Comparison of ENCODE assay signal across 38 mouse cellular contexts in genomic region chr19:12485631-12486030, GRCm38 (mm10). TPM values are rescaled to one million over a fixed set of nuclear protein-coding genes. Genes with fewer than 3 reads are reported as not detected.
DNase-seq lines count a peak whose midpoint lies in the region; ATAC-seq and TF ChIP-seq lines count a peak whose summit lies in the region.
"Had no signal": no experiment of that assay in that cellular context is flagged by ENCODE, and none has a peak within 500 bp of the region (broad histone marks: within the 10 kb centered on the region; RNA-seq: fewer than 3 reads in every experiment).

No protein-coding gene starts in this region.

- TF ChIP-seq CTCF in gastrocnemius, adult 2 months (IDR thresholded peaks at IDR 0.05) = no peak
- no peak for TF ChIP-seq CTCF in liver, adult 2 months (IDR thresholded peaks at IDR 0.05; ENCODE audit: low read depth, low read length)

- 29% methylated on average over 3 of the region's 3 CpGs for WGBS in liver, adult 2 months
- WGBS in liver, embryonic 12.5 days (ENCODE audit: insufficient replicate concordance) = 61% methylated on average over 3 of the region's 3 CpGs
- 54% methylated on average over 3 of the region's 3 CpGs for WGBS in neural tube, embryonic 13.5 days
- WGBS in neural tube, embryonic 15.5 days = 50% methylated on average over 3 of the region's 3 CpGs

- H3K27me3 ChIP-seq in liver, adult 2 months (ENCODE audit: control insufficient read depth, insufficient read depth, low read length) = no peaks in the 10 kb centered on the region
- H3K27me3 ChIP-seq in liver, embryonic 12.5 days (replicated peaks) = no peaks in the 10 kb centered on the region
- no peaks in the 10 kb centered on the region for H3K27me3 ChIP-seq in neural tube, embryonic 13.5 days
- H3K27me3 ChIP-seq in neural tube, embryonic 15.5 days (replicated peaks) = no peaks in the 10 kb centered on the region
- H3K27me3 ChIP-seq: embryonic facial prominence, embryonic 13.5 days; forebrain, embryonic 15.5 days; kidney, embryonic 15.5 days; midbrain, embryonic 13.5 days had no signal

- no peak overlapping the region for H3K4me3 ChIP-seq in gastrocnemius, adult 2 months
- no peak overlapping the region for H3K4me3 ChIP-seq in liver, adult 2 months (ENCODE audit: insufficient read depth, low read depth, low read length)
- no peak overlapping the region for H3K4me3 ChIP-seq in liver, embryonic 12.5 days
- no peak overlapping the region for H3K4me3 ChIP-seq in neural tube, embryonic 13.5 days
- no peak overlapping the region for H3K4me3 ChIP-seq in neural tube, embryonic 15.5 days (replicated peaks)
- H3K4me3 ChIP-seq: embryonic facial prominence, embryonic 13.5 days; forebrain, embryonic 10.5 days; forebrain, embryonic 15.5 days; kidney, embryonic 15.5 days; midbrain, embryonic 13.5 days had no signal

- DNase-seq in gastrocnemius, adult 2 months = no peak
- DNase-seq in gastrocnemius, postnatal 10 days = no peak
- DNase-seq in liver, adult 2 months (ENCODE audit: extremely low read depth, low read depth, low spot score) = peak; percentile 42
- no peak for DNase-seq in neural tube, embryonic 10.5 days (ENCODE audit: extremely low spot score, low spot score)
- no peak for DNase-seq in left cerebral cortex, postnatal 36 days (ENCODE audit: low spot score in 2 of 2)
- DNase-seq: adrenal gland, adult 8-10 months; cerebellum, adult 18-20 months; cerebellum, postnatal 10 days; heart, postnatal 36 days; kidney, adult 18-20 months; kidney, postnatal 36 days; layer of hippocampus, postnatal 36 days; liver; lung, adult 18-20 months; right cerebral cortex, adult 18-20 months; spleen, adult 18-20 months; thymus, postnatal 4 days had no signal

- 0 out of 2 replicates have a peak, but pooled peaks cover 4% of the 10 kb centered on the region for H3K36me3 ChIP-seq in liver, adult 2 months (ENCODE audit: control insufficient read depth, insufficient read depth, low read length)
- 0 out of 2 replicates have a peak, but pooled peaks cover 2% of the 10 kb centered on the region for H3K36me3 ChIP-seq in liver, embryonic 12.5 days
- H3K36me3 ChIP-seq in neural tube, embryonic 13.5 days = peaks cover 70% of the 10 kb centered on the region
- peaks cover 58% of the 10 kb centered on the region for H3K36me3 ChIP-seq in neural tube, embryonic 15.5 days

- intact Hi-C loops in gastrocnemius, adult 2 months (cut with DNase I) = no loop called here
- intact Hi-C loops in left cerebral cortex, postnatal 36 days (cut with DNase I) = no loop called here

- H3K9ac ChIP-seq in liver, adult 2 months (ENCODE audit: low read depth, low read length) = no peak overlapping the region
- H3K9ac ChIP-seq in liver, embryonic 12.5 days = no peak overlapping the region
- H3K9ac ChIP-seq in neural tube, embryonic 13.5 days = no peak overlapping the region
- no peak overlapping the region for H3K9ac ChIP-seq in neural tube, embryonic 15.5 days (replicated peaks)
- H3K9ac ChIP-seq: embryonic facial prominence, embryonic 13.5 days; forebrain, embryonic 15.5 days; hindbrain, embryonic 14.5 days; kidney, embryonic 15.5 days; midbrain, embryonic 13.5 days had no signal

- no peaks in the 10 kb centered on the region for H3K9me3 ChIP-seq in liver, embryonic 12.5 days (replicated peaks)
- no peaks in the 10 kb centered on the region for H3K9me3 ChIP-seq in neural tube, embryonic 13.5 days
- H3K9me3 ChIP-seq in neural tube, embryonic 15.5 days (replicated peaks) = no peaks in the 10 kb centered on the region
- H3K9me3 ChIP-seq: embryonic facial prominence, embryonic 13.5 days; forebrain, embryonic 10.5 days; forebrain, embryonic 15.5 days; kidney, embryonic 15.5 days; midbrain, embryonic 13.5 days had no signal

- H3K79me2 ChIP-seq in liver, adult 2 months (ENCODE audit: control insufficient read depth, insufficient read depth, low read length) = no peaks in the 10 kb centered on the region

- H3K4me2 ChIP-seq in liver, embryonic 12.5 days = no peak overlapping the region
- no peak overlapping the region for H3K4me2 ChIP-seq in neural tube, embryonic 13.5 days
- H3K4me2 ChIP-seq in neural tube, embryonic 15.5 days = no peak overlapping the region
- H3K4me2 ChIP-seq: embryonic facial prominence, embryonic 13.5 days; forebrain, embryonic 15.5 days; heart, embryonic 11.5 days; hindbrain, embryonic 14.5 days; kidney, embryonic 15.5 days; midbrain, embryonic 13.5 days had no signal

- ATAC-seq in liver, embryonic 12.5 days = no peak
- no peak for ATAC-seq in neural tube, embryonic 13.5 days (ENCODE audit: low read depth)
- ATAC-seq in neural tube, embryonic 15.5 days (ENCODE audit: low FRiP score) = no peak
- ATAC-seq: forebrain, embryonic 15.5 days; inflammation-experienced regulatory T-cells, adult 6 months; midbrain, embryonic 13.5 days had no signal

- peaks cover 41% of the 10 kb centered on the region for H3K4me1 ChIP-seq in liver, adult 2 months (ENCODE audit: control insufficient read depth, insufficient read depth, low read length)
- peaks cover 3% of the 10 kb centered on the region; the same call in 1 of the 2 replicates for H3K4me1 ChIP-seq in liver, embryonic 12.5 days
- H3K4me1 ChIP-seq in neural tube, embryonic 13.5 days (replicated peaks) = peaks cover 54% of the 10 kb centered on the region
- H3K4me1 ChIP-seq in neural tube, embryonic 15.5 days = peaks cover 33% of the 10 kb centered on the region

- H3K27ac ChIP-seq in gastrocnemius, adult 2 months = peak overlapping the region; percentile 77
- no peak overlapping the region for H3K27ac ChIP-seq in liver, adult 2 months (replicated peaks; ENCODE audit: insufficient read depth, low read depth, low read length)
- no peak overlapping the region for H3K27ac ChIP-seq in liver, embryonic 12.5 days
- peak overlapping the region; percentile 57 for H3K27ac ChIP-seq in neural tube, embryonic 13.5 days (replicated peaks)
- peak overlapping the region; percentile 41 for H3K27ac ChIP-seq in neural tube, embryonic 15.5 days (replicated peaks)
- H3K27ac ChIP-seq: embryonic facial prominence, embryonic 13.5 days; forebrain, embryonic 10.5 days; forebrain, embryonic 15.5 days; kidney, embryonic 15.5 days; macrophage; midbrain, embryonic 13.5 days had no signal

- TF ChIP-seq POLR2A in liver, adult 2 months (IDR thresholded peaks at IDR 0.05; ENCODE audit: extremely low read depth, insufficient read depth, low read length) = no peak

RNA-seq across cellular contexts. Expression of gene Dtx4, which starts 15.6 kb away (rescaled TPM):
- total RNA-seq in gastrocnemius, adult 2 months (2021) = 1 to 10 TPM; 3.9 to 4.2 TPM
- 10 to 100 TPM; 20.3 to 23.2 TPM for total RNA-seq in gastrocnemius, postnatal 10 days (2021)
- total RNA-seq in liver, adult 2 months (2014; rRNA removed) = 1.8 and 3.8 TPM in 2 replicates
- 6.5 and 7.2 TPM in 2 replicates for polyA plus RNA-seq in liver, adult 2 months (2012; rRNA removed)
- 2.7 and 2.9 TPM in 2 replicates for polyA plus RNA-seq in liver, embryonic 12.5 days (2016; fragmentation: Nextera tagmentation; extraction: Ambion mirVana)
- 34.2 and 35.5 TPM in 2 replicates for polyA plus RNA-seq in neural tube, embryonic 13.5 days (2015; fragmentation: Nextera tagmentation; extraction: Ambion mirVana)
- polyA plus RNA-seq in neural tube, embryonic 15.5 days (2015; fragmentation: Nextera tagmentation; extraction: Ambion mirVana) = 34.1 and 34.5 TPM in 2 replicates
- 10 to 100 TPM; 32.9 to 35.5 TPM for total RNA-seq in left cerebral cortex, postnatal 36 days (2021)
- total RNA-seq: megakaryocyte-erythroid progenitor cell, adult 5-6 weeks had no signal

RNA-seq across cellular contexts. Expression of gene Mpeg1, which starts 25.1 kb away (rescaled TPM):
- 1 to 10 TPM in 1 of 2 experiments, under 1 TPM in 1; 0.98 to 1.1 TPM for total RNA-seq in gastrocnemius, adult 2 months (2021)
- total RNA-seq in gastrocnemius, postnatal 10 days (2021) = 1 to 10 TPM; 2.0 to 4.1 TPM
- total RNA-seq in liver, adult 2 months (2014; rRNA removed) = 27.1 and 30.9 TPM in 2 replicates
- polyA plus RNA-seq in liver, adult 2 months (2012; rRNA removed) = 6.1 and 7.4 TPM in 2 replicates
- polyA plus RNA-seq in liver, embryonic 12.5 days (2016; fragmentation: Nextera tagmentation; extraction: Ambion mirVana) = 0.63 and 0.76 TPM in 2 replicates
- 0.54 and 0.89 TPM in 2 replicates for polyA plus RNA-seq in neural tube, embryonic 13.5 days (2015; fragmentation: Nextera tagmentation; extraction: Ambion mirVana)
- 0.61 and 0.88 TPM in 2 replicates for polyA plus RNA-seq in neural tube, embryonic 15.5 days (2015; fragmentation: Nextera tagmentation; extraction: Ambion mirVana)
- total RNA-seq in left cerebral cortex, postnatal 36 days (2021) = 1 to 10 TPM; 7.9 to 8.5 TPM

RNA-seq across cellular contexts. Expression of gene Pfpl, which starts 57.9 kb away (rescaled TPM):
- not detected for total RNA-seq in gastrocnemius, adult 2 months (2021)
- not detected for total RNA-seq in gastrocnemius, postnatal 10 days (2021)
- not detected in 2 replicates for total RNA-seq in liver, adult 2 months (2014; rRNA removed)
- polyA plus RNA-seq in liver, adult 2 months (2012; rRNA removed) = not detected in 2 replicates
- not detected in 2 replicates for polyA plus RNA-seq in liver, embryonic 12.5 days (2016; fragmentation: Nextera tagmentation; extraction: Ambion mirVana)
- polyA plus RNA-seq in neural tube, embryonic 13.5 days (2015; fragmentation: Nextera tagmentation; extraction: Ambion mirVana) = 0.08 TPM in 1 of 2 replicates, not detected in the other
- not detected in 2 replicates for polyA plus RNA-seq in neural tube, embryonic 15.5 days (2015; fragmentation: Nextera tagmentation; extraction: Ambion mirVana)
- not detected for total RNA-seq in left cerebral cortex, postnatal 36 days (2021)
- total RNA-seq: adrenal gland, adult 8-10 months; common myeloid progenitor, adult 5-6 weeks; gastrocnemius, adult 8-10 months; heart, postnatal 36 days; layer of hippocampus, postnatal 36 days; megakaryocyte-erythroid progenitor cell, adult 5-6 weeks had no signal
- polyA plus RNA-seq: embryonic facial prominence, embryonic 13.5 days; forebrain, embryonic 10.5 days; forebrain, embryonic 15.5 days; frontal cortex, adult 2 months; gonadal fat pad, adult 2 months; heart, embryonic 11.5 days; heart, embryonic 16.5 days; hindbrain, embryonic 14.5 days; inflammation-experienced regulatory T-cells, adult 6 months; kidney, embryonic 15.5 days; limb, embryonic 11.5 days; macrophage; midbrain, embryonic 13.5 days; stomach, embryonic 16.5 days; thymus, postnatal 0 days had no signal

RNA-seq across cellular contexts. Expression of gene Fam111a, which starts 59.9 kb away (rescaled TPM):
- total RNA-seq in gastrocnemius, adult 2 months (2021) = 1 to 10 TPM; 2.1 to 2.4 TPM
- 10 to 100 TPM in 1 of 2 experiments, 1 to 10 TPM in 1; 7.3 to 11.2 TPM for total RNA-seq in gastrocnemius, postnatal 10 days (2021)
- 2.3 and 2.4 TPM in 2 replicates for total RNA-seq in liver, adult 2 months (2014; rRNA removed)
- polyA plus RNA-seq in liver, adult 2 months (2012; rRNA removed) = 0.12 and 0.24 TPM in 2 replicates
- polyA plus RNA-seq in liver, embryonic 12.5 days (2016; fragmentation: Nextera tagmentation; extraction: Ambion mirVana) = 34.1 and 35.4 TPM in 2 replicates
- 7.9 and 8.0 TPM in 2 replicates for polyA plus RNA-seq in neural tube, embryonic 13.5 days (2015; fragmentation: Nextera tagmentation; extraction: Ambion mirVana)
- polyA plus RNA-seq in neural tube, embryonic 15.5 days (2015; fragmentation: Nextera tagmentation; extraction: Ambion mirVana) = 6.2 and 11.7 TPM in 2 replicates
- 1 to 10 TPM; 1.9 to 2.1 TPM for total RNA-seq in left cerebral cortex, postnatal 36 days (2021)

Comparison
In these comparisons a context has a peak if more than half of its experiments do, and no peak if none do; other contexts are left out.
1. H3K27ac ChIP-seq: peak in gastrocnemius, adult 2 months (single experiment), neural tube, embryonic 13.5 days (single experiment) and neural tube, embryonic 15.5 days (single experiment); none in liver, adult 2 months (single experiment) and liver, embryonic 12.5 days (single experiment).